Mouse (Mus musculus) ovary, postnatal 14 days (tissue): ENCODE results near the gene Arhgef9.

ENCODE experiments used
- DNase-seq: peaks from one replicate; pipeline ENCODE4 v3.0.0; 2022; ENCODE audit warnings: low spot score

The Arhgef9 gene

GRCm38 (mm10) chrX:95196104-95196919 lies at the start of gene Arhgef9:
Gene Arhgef9, minus strand, starts transcription at chrX:95196856.
- DNase-seq: no peak

- no peak for DNase-seq
These were observed 42.2 kb upstream of the Arhgef9 start for GRCm38 (mm10) chrX:95238896-95239295.

GRCm38 (mm10) chrX:95195363-95196103 lies 1.1 kb downstream of the Arhgef9 start:
- DNase-seq: no peak

- DNase-seq: peak; percentile 37
These were observed 20.7 kb downstream of the Arhgef9 start for GRCm38 (mm10) chrX:95175978-95176377.

GRCm38 (mm10) chrX:95166317-95166716 lies 30.3 kb downstream of the Arhgef9 start:
- peak; percentile 42 for DNase-seq

GRCm38 (mm10) chrX:95165671-95166127 lies 31.0 kb downstream of the Arhgef9 start:
- no peak for DNase-seq

GRCm38 (mm10) chrX:95164140-95164539 lies 32.5 kb downstream of the Arhgef9 start:
- DNase-seq: no peak

- no peak for DNase-seq
These were observed 33.2 kb downstream of the Arhgef9 start for GRCm38 (mm10) chrX:95163452-95163851.

GRCm38 (mm10) chrX:95156833-95157386 lies 39.7 kb downstream of the Arhgef9 start:
- no peak for DNase-seq

- no peak for DNase-seq
These were observed 58.0 kb downstream of the Arhgef9 start for GRCm38 (mm10) chrX:95138636-95139035.

GRCm38 (mm10) chrX:95133502-95133901 lies 63.2 kb downstream of the Arhgef9 start:
- no peak for DNase-seq

GRCm38 (mm10) chrX:95132996-95133395 lies 63.7 kb downstream of the Arhgef9 start:
- DNase-seq: no peak

- no peak for DNase-seq
These were observed 64.9 kb downstream of the Arhgef9 start for GRCm38 (mm10) chrX:95131783-95132182.

- DNase-seq: no peak
These were observed 73.2 kb downstream of the Arhgef9 start for GRCm38 (mm10) chrX:95123462-95123861.

GRCm38 (mm10) chrX:95104361-95104760 lies 92.3 kb downstream of the Arhgef9 start:
- DNase-seq: no peak

- DNase-seq: no peak
These were observed 109.0 kb downstream of the Arhgef9 start for GRCm38 (mm10) chrX:95087674-95088073.

GRCm38 (mm10) chrX:95077013-95077699 lies 119.5 kb downstream of the Arhgef9 start:
- DNase-seq: no peak

GRCm38 (mm10) chrX:95027907-95028306 lies 168.7 kb downstream of the Arhgef9 start:
- DNase-seq: no peak

- peak; percentile 48 for DNase-seq
These were observed 170.2 kb downstream of the Arhgef9 start, which contains the start of gene Spin4 for GRCm38 (mm10) chrX:95026361-95026892. Gene Spin4, minus strand, starts transcription at chrX:95026682.

- no peak for DNase-seq
These were observed 170.8 kb downstream of the Arhgef9 start for GRCm38 (mm10) chrX:95025779-95026360.

GRCm38 (mm10) chrX:95012033-95012432 lies 184.6 kb downstream of the Arhgef9 start:
- DNase-seq: peak; percentile 9
